Mouse (Mus musculus) fibroblast of lung, adult 2 months (primary cell): Measurements from ENCODE around the gene Olfr699.
"Not testable (repeated sequence)": the region's sequence is repeated elsewhere in the genome, so short reads cannot be mapped to it uniquely, and the experiment has no call there.

Experiments used
- DNase-seq: peaks from one replicate; pipeline ENCODE4 v3.0.0-alpha.2; 2011; ENCODE audit warnings: low read depth

Gene Olfr699

DNA sequence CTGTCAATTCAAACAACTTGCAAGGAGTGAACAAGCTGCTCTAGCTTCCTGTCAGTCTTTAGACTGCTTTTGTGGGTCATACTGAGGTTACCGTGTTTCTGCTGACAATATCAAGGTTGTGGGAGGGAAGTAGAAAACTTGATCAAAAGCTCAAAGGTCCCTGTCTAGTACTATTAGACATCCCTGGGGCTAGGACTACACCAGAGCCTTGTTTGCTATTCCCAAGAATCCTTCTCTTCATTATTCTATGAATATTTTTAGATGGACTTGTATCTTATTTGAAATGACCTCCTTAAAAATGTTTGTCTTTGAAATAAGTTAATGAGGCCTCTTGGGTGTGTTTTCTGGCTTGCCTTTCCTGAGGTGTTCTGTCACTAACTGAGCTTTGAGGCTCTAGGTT, at the start of gene Olfr699:
Gene Olfr699, minus strand, starts transcription at position 101 of the 400 bp plus-strand sequence.
- no peak for DNase-seq

DNA sequence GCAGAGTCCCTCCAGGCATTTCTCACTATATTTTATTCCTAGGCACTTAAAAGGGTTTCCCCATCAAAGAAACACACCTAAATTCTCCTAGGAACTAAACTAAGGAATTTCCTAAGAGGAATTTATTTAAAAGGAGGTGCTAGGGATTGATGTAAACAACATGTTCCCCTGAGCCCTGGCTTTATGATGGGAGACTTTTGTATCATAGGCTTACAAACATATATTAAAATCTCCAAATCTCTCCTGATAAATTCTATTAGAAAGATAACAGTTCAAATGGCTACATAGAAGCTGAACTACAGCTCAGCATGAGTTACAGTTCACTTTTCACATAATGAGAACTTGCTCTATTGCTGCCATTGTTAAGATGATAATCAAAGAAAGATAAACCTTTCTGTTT, 40.8 kb upstream of the Olfr699 start, which contains the start of gene Olfr702:
Gene Olfr702, minus strand, starts transcription at position 101 of the 400 bp plus-strand sequence.
- DNase-seq: no peak

DNA sequence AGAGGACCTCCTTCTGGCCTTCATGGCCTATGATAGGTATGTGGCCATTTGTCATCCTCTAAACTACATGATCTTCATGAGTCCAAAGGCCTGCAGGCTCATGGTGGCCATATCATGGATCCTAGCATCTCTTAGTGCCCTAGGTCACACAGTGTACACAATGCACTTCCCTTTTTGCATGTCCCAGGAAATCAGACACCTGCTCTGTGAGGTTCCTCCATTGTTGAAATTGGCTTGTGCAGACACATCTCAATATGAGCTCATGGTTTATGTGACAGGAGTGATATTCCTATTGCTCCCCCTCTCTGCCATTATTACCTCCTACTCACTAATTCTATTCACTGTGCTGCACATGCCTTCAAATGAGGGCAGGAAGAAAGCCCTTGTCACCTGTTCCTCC, 25.4 kb upstream of the Olfr699 start:
- no peak for DNase-seq

DNA sequence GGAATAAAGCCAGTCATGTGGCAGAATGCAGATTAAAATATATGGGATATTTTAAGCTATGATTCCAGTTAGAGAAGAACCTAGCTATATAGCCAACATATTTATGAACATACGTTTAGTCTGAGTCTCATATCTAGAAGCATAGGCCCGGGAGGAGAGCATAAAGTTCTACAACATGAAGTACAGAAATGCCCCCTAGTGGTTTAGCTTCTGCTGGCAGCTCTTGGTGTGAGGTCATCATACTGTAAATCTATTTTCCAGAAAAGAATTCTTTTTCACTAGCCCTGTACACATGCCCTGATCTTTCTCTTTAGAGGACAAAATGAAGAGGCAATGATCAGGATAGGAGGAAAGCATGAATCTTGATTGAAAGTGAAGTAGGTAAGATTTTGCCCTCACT, 22.8 kb upstream of the Olfr699 start:
- no peak for DNase-seq

DNA sequence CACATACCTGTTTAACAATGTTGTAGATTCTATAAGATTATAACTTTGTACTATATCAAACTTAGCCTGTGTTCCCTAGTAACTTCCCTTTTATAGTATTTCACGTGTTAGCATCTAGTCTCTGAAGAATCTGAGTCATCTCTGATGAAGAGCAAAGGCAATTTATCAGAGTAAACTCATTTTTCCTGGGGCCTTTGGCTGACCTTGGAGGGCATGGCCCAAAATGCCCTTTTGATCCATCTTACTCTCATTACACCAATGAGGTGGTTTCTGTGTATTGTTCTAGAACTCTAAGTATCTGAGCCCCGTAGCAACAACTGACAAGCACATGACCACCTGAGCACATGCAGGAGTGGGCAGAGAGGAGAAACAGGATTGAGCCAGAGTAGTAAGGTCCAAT, 20.8 kb upstream of the Olfr699 start, which contains the start of gene Olfr701:
Gene Olfr701, plus strand, starts transcription at position 301 of the 400 bp plus-strand sequence.
- DNase-seq: no peak

DNA sequence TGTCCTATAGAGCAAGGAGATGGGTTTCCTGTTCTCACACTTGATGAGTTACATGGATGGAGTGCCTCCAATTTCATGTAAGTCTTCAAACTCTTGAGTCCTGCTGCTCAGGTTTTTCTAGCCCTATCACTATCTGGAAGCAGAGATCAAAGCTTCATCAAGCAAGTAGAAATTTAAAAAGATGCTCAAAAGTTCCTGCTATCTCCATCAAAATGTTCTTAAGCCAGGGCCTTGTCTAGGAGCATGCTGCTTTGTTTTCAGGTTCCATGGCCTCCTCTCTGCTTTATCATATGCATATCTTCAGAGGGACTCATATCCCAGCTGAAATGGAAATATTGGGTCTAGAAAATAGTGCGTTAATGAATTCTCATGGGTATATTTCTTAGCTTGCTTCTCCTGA, 15.7 kb upstream of the Olfr699 start, which contains the start of gene Olfr700:
Gene Olfr700, minus strand, starts transcription at position 101 of the 400 bp plus-strand sequence.
- no peak for DNase-seq

DNA sequence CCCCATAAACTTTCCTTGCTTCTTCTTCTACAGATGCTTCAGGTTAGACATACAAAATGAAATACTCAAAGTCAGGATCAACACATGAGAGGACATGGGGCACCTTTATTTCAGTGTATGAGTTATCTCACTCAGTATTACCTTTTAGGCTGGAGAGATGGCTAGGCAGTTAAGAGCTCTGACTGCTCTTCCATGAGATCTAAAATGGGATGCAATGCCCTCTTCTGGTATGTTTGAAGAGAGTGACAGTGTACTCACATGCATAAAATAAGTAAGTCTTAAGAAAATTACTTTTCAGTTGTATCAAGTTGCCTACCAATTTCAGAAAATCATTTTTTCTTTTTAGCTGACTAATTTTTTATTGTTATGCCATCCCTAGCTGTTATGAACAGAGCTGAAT, 4.7 kb downstream of the Olfr699 start:
- DNase-seq: no peak

DNA sequence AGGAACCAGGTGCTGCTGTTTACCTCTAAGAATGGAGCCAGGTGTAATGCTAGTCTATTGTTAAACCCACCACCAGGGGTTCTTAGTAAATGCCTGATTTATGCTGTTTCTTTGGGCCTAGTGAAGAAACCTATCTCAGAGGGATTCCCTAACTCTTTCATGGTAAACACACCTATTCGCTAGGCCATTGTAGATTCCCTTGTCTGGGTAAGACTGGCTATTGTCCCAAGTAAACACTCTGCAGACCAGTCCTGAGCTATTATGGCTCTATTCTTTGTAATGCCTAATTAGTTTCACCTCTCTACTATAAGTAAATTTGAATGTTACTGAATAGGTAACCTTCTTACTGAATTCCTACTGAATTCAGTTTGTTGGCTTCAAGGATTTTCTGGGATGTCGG, 32.0 kb downstream of the Olfr699 start:
- DNase-seq: not testable (repeated sequence)

DNA sequence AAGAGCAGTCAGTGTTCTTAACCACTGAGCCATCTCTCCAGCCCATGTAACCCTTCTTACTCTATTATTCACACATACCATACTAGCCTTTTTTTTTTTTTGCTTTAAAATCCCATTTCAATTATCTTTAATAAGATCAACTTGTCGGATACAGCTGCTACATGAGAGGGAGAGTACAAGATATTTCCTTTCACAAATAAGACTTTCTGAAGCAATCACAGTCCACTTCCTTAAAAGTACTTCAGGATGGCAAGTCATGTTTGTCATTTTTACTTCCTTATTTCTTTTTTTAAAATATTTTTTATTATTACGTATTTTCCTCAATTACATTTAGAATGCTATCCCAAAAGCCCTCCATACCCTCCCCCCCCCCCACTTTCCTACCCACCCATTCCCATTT, 34.2 kb downstream of the Olfr699 start:
- DNase-seq: no peak

DNA sequence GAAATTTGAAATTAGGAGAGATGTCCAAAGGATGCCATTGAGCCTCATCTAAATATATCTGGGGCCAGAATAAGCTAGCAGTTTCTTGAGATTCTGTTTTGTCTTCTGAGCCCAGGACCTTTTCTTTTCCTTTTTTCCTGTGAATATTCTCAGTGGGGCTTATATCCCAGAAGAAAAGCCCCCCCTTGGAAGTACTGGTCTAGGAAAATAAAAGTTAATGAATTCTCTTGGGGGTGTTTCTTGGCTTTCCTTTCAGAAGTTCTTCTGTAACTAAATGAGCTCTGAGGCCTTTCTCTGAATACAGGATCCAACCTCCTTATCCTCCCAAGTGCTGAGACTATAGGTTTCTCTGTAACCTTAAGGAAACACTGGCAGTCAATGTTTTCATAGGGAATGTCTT, 37.7 kb downstream of the Olfr699 start, which contains the start of gene Olfr698:
Gene Olfr698, minus strand, starts transcription at position 101 of the 400 bp plus-strand sequence.
- no peak for DNase-seq

DNA sequence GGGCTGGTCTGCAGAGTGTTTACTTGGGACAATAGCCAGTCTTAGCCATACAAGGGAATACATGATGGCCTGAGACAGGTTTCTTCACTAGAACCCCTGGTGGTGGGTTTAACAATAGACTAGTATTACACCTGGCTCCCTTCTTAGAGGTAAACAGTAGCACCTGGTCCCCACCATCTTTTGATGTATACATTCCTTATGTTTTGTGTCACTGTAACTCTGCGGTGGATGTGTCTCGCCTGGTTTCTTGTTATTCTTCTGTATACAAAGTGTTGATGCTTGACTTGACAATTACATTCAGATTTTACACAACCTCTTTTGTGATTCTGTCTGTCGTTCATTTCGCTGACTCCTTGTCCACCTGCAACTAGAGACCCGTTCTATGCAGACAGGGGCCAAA, 47.2 kb downstream of the Olfr699 start:
- no peak for DNase-seq

DNA sequence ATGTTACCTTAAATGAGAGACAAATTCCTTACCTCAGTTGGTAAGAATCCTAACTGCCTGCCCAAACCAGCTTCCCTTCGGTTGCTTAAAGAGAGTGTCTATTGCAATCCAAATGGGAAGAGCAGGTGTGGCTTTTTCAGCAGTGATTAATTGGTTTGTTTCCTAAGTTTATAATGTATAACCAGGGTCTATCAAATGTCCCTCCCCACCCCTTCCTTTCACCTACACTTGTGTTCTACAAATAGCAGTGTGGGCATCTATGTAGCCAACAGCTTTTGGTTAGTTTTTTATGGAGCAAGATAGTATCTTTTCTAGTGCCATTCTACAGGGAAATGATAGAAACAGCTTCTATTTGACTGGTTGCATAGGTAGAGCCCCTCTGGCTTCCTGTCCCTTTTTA, 50.7 kb downstream of the Olfr699 start, which contains the start of gene Olfr697:
Gene Olfr697, minus strand, starts transcription at position 101 of the 400 bp plus-strand sequence.
- no peak for DNase-seq
